Mouse (Mus musculus): Measurements from ENCODE around the gene Cdk5rap3. TPM values are rescaled to one million over a fixed set of nuclear protein-coding genes. Genes with fewer than 3 reads are reported as not detected.

Gene Cdk5rap3
- 66.9 TPM for polyA plus RNA-seq (2017; shearing (Covaris generic))

GRCm38 (mm10) chr11:96916044-96916884 is at the start of gene Cdk5rap3:
Cdk5rap3 (minus strand) TSS chr11:96916496.

GRCm38 (mm10) chr11:96943746-96944304 is 27.5 kb upstream of the Cdk5rap3 start, which contains the start of gene Pnpo:
Pnpo (minus strand) TSS chr11:96943986.

GRCm38 (mm10) chr11:96928088-96928487 is 11.8 kb upstream of the Cdk5rap3 start, which contains the start of gene Prr15l:
Prr15l (plus strand) TSS chr11:96928104.

Other genes starting within 250 kb of the Cdk5rap3 start
- 16.7 TPM for gene Snx11, start 138.9 kb downstream of the Cdk5rap3 start, polyA plus RNA-seq (2017; shearing (Covaris generic))
- 24.1 TPM for gene Cbx1, start 127.4 kb downstream of the Cdk5rap3 start, polyA plus RNA-seq (2017; shearing (Covaris generic))
- 45.8 TPM for gene Nfe2l1, start 86.5 kb downstream of the Cdk5rap3 start, polyA plus RNA-seq (2017; shearing (Covaris generic))
- not detected for gene Copz2, start 66.6 kb downstream of the Cdk5rap3 start, polyA plus RNA-seq (2017; shearing (Covaris generic))
- not detected for gene Prr15l, start 11.6 kb upstream of the Cdk5rap3 start, polyA plus RNA-seq (2017; shearing (Covaris generic))
- gene Pnpo, start 27.5 kb upstream of the Cdk5rap3 start, polyA plus RNA-seq (2017; shearing (Covaris generic)) = 39.7 TPM
- 76.5 TPM for gene Sp2, start 66.5 kb upstream of the Cdk5rap3 start, polyA plus RNA-seq (2017; shearing (Covaris generic))
- 4.6 TPM for gene Sp6, start 96.9 kb upstream of the Cdk5rap3 start, polyA plus RNA-seq (2017; shearing (Covaris generic))
- gene Scrn2, start 113.4 kb upstream of the Cdk5rap3 start, polyA plus RNA-seq (2017; shearing (Covaris generic)) = 3.8 TPM
- gene Lrrc46, start 124.9 kb upstream of the Cdk5rap3 start, polyA plus RNA-seq (2017; shearing (Covaris generic)) = not detected
- gene Mrpl10, start 125.1 kb upstream of the Cdk5rap3 start, polyA plus RNA-seq (2017; shearing (Covaris generic)) = 36.8 TPM
- 19.6 TPM for gene Osbpl7, start 134.1 kb upstream of the Cdk5rap3 start, polyA plus RNA-seq (2017; shearing (Covaris generic))
- gene Tbx21, start 198.8 kb upstream of the Cdk5rap3 start, polyA plus RNA-seq (2017; shearing (Covaris generic)) = 208 TPM
- 4.8 TPM for gene Tbkbp1, start 235.0 kb upstream of the Cdk5rap3 start, polyA plus RNA-seq (2017; shearing (Covaris generic))